Mouse (Mus musculus) frontal cortex, postnatal 36 days (tissue): ENCODE results near the gene Phf2.
"Not testable (repeated sequence)": the region's sequence is repeated elsewhere in the genome, so short reads cannot be mapped to it uniquely, and the experiment has no call there.

ENCODE experiments used
- DNase-seq, 2 experiments: peaks; one replicate each; pipeline ENCODE4 v3.0.0; 2022; ENCODE audit warnings: low spot score in 2 of 2

Phf2 gene

DNA sequence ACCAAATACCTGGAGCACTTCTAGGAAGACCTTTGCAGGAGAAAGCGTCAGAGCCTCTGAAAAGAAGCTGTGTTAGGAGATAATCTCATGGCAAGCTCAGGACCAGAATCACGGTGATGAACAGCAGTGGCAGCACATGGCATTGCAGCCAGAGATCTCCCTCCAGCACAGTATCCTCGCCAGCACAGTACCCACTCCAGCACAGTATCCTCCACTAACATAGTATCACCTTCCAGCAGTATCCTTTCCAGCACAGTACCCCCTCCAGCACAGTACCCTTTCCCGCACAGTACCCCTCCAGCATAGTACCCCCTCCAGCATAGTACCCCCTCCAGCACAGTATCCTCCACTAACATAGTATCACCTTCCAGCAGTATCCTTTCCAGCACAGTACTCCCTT is 61.3 kb downstream of the Phf2 start:
- not testable (repeated sequence) for DNase-seq

DNA sequence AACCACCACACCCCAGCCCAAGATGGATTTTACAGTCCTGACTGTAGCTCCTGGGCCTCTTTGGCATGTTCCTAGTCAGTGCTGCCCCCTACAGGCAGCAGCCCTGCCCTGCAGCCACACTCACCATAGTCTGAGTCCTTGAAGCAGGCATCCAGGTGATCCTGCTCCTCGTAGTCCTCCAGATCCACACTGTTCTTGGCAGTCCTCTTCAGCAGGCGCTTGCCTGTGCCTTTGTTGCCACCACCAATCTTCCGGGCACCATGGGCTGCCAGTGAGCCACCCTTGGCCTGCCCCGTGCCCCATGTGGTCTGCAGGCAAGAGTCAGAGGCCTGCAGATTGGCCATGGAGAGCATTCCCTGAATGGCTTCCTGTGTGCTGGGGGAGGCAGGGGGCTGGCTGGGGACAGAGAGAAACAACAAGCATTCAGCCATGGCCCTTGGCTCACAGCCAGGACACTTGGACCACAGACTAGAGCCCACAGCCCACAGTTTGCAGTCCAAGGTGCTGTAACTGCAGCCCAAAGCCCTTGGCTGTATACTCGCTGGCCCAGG is 63.4 kb downstream of the Phf2 start:
- DNase-seq = peak; percentile 50 to 73

DNA sequence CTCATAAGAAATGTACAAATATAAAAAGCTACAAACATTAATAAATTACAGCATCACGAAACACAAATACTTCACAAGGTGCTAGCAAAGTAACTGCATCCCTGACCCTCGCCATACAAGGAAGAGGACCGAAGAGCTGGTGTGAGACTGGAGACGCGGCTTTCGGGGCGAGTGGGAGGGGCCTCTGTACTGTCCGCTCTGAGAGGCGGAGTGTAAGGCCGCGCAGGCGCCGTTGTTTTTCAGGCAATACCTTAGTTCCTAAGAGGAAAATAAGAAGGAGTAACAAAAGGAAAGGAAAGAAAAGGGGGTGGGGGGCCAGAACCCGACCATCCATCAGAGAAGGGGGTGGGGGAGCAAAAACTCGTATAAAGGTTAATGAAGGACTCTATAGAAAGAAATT is 68.7 kb downstream of the Phf2 start:
- no peak for DNase-seq

DNA sequence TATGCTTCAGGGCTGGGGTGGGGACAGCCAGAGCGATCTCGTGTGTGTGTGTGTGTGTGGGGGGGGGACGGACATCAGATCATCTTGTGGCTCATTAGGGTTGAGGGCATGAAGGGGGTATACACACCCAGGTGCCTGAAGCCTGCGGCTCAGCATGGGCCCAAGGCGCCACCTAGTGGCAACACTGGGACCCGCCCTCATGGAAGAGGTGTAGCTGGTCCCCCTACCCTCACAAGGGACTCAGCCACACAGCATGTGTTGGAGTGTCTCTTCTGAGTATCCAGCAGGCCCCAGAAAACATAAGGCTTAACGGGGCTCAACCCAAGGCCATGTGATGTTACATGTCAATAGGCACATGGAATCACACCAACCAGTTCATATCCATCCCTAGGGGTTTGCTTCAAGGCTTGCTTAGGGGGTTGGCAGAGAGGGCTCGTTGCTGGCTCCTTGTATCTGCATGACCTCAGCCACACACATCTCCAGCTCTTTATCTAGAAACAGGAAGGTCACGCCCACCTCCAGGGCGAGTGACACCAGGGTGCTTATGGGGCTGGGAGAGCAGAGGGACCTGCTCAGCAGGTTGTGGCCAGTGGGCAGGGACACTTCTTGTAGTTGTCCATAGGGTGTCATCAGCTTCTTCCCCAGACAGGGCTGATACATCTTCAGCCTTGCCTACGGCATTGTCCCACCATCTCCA is 69.9 kb downstream of the Phf2 start:
- DNase-seq = peak; percentile 55 to 67

DNA sequence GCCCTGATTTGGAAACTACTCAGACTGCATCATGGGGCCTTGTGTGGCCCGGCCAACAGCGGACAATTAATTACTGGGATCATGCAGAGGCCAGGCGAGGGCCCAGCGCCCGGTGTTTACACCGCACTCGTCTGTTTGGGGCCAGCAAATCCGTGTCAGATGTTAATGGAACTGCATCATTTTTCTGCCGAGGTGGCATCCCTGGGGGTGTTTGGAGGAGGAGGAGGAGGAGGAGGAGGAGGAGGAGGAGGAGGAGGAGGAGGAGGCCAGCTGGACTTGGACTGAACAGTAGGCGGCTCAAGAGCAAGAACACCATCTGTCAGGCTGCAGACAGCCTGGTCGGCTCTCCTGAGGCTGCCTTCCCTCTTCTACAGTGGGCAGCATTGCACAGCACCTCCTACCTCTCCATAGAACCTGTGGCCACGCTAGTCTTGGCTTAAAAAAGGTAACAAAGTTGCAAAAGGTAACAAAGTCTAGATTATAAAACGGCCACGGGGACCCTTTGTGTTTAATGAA is 72.6 kb downstream of the Phf2 start:
- DNase-seq = no peak

DNA sequence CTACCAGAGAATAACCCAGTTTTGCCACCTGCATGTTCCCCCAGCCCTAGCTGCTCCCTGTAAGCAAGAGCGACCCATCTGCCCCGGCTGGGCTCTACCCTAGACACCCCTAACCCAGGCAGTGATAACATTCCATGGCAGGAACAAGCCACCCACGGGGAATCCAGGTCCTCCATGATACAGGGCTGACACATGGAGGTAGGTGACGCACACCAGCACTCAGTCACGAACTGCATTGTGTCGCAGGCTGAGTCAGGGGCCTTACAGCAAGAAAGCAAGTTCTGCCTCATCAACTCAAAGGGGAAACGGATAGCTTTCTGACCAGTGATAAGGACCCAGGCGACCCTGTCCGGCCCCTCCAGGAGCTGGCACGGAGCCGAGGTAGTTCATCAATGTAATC is 74.0 kb downstream of the Phf2 start:
- no peak for DNase-seq

DNA sequence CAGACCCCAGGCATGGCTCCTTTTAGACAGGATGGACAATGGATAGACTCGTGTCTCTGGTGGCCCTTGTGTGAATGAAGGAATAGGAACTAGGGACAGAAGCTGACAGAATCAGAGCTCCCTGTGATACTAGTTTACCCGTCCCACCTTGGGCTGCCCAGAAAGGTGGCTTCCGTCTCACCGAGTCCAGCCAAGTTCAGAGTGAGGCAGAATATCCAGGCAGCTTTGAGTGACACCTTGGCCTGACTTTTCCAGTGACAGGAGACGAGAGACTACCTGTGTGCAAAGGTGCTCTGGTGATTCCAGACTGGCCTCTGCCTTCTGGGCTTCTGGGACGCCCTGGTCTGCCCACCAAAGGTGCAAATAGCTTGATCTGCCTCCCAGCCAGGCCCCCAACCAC is 75.2 kb downstream of the Phf2 start:
- no peak for DNase-seq

DNA sequence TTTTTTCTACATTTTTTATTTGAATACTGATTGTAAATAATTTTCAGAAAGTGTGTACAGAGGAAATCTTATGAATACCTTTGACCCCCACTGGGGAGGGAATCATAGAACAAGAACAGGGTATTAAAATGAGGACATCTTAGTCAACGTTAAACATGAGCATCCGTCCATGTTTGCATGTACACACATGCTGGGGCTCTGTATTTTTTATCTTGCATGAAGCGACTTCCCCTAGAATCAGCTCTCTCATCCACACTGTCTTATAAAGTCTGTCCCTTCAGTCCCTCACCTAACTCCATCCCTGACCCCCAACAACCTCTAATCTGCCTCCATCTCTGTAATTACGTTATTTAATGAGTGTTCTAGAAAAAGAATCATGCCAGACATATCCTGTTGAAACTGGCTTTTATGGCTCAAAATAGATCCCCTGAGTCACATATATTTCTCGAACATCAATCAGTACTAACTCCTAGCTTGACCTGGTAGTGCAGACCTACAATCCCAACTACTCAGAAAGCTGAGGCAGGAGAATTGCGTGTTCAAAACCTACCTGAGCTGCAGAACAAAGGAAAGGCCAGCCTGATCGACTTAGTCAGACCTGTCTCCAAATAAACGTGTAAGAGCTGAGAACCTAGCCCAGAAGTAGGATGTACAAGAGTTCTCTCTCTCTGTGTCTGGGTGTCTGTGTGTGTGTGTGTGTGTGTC is 86.2 kb downstream of the Phf2 start:
- no peak for DNase-seq

DNA sequence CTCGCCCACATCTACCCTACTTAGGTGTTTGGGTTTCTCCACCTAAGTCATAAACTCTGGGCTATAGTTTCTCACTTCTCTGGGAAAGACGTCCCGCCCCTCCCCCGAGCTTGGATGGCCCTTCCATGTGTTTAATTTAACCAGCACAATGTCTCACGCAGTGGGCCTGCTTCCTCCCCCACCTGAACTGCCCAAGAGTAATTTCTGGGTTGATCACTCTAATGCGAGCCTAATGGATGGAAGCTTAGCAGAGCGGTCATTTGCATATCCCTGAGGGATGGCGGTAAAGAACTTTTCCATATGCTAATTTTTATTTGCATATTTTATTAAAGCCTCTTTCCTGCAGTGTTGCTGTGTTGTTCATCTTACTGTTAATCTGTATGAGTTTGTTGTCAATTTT is 86.8 kb downstream of the Phf2 start:
- DNase-seq = no peak

DNA sequence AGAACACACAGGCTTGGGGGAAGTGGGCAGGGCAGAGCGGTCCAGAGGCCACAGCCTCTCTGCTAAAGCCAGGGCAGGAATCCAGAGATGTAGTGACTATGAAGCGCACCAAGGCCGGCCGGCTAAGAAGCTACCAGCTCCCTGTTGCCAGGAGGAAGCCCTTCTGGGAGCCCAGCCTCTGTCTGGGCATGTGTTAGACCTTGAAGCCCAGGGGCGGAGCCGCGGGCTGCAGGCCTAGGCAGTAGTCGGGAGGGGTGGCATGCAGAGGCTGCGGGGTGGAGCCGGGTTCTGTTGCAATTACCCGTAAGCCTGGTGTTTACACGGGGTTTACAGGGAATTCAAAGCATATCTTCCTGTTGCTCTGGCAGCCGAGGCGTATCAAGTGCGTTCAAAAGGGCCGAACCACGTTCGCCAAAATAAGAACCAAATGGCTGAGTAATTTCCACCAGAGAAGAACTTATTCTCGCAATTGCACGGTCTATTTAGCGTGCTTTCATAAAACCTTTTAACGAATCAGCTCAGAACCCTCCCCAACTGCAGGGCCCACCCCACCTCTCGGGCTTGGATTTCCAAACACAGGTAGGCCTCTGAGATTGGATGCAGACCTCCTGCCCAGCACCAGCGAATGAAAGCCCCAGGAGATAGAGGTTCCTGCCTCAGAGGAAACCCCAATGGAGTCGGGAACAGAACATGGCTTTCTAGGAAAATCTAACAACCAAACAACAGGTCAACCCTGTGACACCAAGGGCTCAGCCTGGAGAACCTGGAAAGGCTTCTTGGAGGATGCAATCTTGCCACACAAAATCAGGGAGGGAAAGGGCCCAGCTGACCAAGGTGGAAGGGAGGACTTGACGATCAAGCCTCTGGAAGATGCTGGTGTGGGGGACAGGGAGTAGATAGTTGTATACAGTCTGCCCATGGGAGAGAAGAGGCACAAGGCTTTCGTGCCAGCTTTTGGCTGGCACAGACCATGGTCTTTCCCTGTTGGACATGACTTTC is 87.9 kb downstream of the Phf2 start:
- no peak for DNase-seq

DNA sequence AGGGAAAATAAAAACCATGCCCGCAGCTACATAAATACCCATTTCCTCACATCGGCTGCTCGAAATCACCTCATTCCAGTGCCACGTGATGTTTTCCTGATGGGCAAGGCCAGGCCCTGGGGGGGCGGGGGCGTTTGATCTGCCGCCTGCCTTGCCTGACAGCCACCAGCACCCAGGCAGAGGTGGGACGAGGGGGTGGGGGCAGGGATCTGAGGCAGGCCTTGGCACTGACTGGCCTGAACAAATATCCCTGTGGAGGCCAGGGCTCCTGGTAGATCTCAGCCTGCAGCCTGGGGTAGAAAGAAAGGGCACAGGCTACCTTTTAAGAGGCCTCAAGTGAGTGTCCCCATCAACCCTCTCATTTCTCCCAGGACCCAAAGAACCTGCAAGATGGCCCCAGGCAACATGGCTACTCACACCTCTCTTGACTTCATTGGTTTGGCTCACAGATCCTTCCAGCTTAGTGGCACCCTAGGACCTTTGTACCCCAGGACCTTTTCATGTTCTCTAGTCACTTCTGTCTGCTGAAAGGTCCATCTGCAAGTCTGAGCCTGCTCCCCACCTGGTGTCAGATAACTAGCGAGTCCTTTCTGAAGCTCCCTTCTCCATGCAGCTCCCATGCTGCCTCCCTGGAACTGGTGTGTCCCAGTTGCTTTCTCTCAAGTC is 90.4 kb downstream of the Phf2 start:
- no peak for DNase-seq

DNA sequence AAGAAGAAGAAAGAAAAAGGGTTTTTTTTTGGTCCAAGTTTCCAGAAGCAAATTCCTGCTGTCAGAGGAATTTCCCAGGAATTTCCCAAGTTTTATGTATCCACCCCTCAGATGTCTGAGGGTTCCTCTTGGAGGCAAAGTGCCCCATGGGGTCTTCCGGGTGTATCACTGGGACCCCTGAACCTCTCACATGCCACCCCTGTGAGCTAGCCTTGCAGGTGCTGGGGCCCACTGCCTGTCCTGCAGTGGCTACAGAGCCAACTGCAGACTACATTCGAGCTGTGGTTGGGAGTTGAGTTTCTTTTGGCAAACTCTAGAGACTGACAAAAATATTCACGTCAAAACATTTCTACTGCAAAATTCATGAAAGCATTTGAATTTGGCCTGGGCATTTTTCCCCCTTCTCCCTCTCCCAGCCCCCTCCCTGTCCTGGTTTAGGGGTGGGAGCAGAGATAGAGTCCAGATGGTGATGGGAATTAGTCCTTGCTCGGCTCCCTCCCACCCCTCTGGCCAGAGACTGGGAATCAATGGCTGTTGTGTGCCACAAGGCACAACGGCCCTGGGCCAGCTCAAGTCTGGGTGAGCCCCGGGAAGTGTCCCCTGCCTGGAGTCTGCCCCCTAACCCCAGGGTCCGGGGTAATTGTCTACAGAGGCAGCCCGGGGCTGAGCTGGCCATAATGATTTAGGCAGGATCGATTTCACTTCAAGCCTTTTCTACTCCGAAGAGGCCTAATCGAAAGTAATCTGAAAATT is 91.2 kb downstream of the Phf2 start:
- no peak for DNase-seq

DNA sequence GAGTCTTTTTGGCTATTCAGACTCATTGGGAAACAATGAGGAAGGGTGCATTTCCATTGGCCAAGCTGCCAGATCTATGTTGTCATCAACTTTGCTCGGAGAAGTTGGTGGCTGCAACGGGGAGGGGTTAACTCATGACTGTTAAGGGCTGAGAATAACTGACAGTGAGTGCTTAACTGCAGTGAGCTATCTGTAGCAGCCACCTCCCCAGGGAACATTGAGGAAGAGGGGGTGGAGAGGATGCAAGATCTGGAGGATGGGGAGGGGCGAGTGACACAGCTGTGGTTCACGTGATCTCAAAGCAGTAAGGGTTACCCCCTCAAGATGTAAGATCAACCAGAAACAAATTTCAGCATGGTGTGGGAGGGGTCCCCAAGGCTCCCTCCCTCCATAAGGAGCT is 92.8 kb downstream of the Phf2 start:
- no peak for DNase-seq

DNA sequence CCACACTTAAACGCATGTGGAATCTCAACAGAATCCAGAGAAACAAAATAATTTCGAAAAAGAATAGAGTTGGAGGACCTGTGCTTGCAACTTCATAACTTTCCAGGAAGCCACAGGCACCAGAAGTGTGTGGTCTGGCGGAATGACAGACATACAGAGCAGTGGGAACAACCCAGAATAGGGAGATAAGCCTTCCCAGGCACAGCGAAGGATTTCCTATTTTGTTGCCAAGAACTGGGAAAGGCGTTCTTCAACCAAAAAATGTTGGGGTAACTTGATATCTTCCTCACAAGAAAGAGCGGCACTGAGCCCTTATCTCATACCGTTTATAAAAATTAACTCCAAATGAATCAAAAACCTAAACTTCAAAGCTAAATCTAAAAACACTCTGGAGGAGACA is 96.4 kb downstream of the Phf2 start:
- no peak for DNase-seq

DNA sequence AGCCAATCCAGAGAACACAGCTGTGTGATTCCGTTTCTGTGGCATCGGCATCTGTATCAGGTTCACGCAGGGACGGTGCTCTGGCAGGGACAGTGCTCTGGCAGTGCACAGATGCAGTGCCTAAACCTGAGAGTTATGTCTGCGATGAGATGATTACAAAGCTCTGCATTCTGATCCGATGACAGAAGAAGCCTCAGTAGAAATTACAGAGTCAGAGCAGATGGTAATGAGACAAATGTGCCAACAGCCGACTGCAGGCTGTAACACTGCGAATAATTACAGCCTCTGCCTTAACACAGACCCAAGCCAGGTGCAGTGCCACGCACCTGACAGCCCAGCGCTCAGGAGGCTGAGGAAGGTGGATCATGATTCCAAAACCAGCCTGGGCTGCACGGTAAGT is 102.8 kb downstream of the Phf2 start:
- DNase-seq = peak in 1 of 2 experiments; percentile 5

DNA sequence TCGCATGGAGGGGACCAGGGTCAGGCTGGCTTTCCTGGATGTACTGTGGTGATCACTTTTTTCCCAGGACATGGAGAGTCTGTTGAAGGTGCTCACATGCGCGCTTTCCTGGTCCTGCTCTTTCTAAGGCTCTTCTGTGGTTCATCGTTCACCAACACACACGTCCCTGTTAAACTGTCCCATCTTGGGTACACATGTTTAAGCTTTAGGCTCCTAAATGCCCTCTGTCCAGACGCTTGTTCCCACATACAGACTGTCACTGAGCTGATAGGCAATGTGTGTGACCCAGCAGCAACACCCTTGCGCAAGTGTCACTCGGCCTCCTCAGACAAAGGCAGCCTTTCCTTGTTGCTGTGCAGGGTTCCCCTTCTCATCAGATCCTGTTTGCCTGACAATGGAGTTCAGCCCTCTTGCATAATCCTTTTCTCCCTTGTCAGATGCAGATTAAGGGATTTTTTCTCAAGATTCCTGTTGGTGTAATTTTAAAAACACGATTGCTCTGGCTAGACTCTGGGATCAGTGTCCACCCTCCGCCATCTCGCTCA is 107.1 kb downstream of the Phf2 start:
- no peak for DNase-seq

DNA sequence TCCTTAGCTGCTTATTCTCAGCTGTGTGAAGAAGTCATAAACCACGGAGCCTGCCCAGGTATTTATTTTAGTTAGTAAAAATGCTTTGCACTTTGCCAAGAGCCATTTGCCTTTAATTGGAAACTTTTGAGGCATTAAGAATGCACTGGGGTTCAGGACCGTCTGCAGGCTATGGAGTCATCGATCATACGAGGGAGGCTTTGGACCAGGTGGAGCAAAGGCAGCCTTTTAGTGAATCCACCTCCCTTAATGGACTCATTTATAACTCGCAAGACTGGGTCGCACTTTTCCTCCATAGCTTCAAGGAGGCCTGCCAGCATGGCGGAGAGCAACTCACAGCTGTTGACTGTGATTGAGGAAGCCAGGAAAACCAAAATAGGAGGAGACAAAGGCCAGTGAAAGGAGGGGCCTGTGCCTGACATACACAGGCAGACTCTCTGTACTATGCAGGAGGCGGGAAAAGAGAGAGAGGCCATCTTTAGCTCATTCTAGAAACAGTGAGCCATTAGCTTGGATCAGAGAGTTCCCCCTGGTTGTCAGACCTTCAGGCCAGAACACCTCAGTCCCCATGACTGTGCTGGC is 110.0 kb downstream of the Phf2 start:
- DNase-seq = no peak

DNA sequence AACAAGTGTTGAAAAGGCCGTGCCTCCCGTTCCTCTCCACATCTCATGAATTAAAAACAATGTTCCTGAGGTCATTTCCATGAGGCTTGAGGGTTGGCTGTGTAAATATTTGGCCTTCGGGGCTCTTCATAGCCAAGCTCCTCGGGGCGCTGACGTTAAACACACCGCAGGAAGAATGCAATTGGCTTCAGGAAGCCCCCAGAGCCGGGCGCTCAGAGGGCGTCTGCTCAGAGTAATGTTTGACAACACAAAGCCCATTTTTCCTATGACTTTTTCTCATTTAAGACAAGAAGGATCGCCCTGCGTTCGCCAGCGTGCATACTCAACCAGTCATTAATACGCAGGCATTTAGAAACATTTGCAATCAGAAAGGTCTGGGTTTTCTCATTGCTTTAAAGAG is 114.2 kb downstream of the Phf2 start:
- DNase-seq = no peak
